Mouse (Mus musculus) ES-E14 (cell line): ENCODE data around the gene Pan2.
A peak's percentile ranks its signal among the peaks of the same experiment; 100 is the strongest.

ENCODE experiments used
- ZC3H11A ChIP-seq: IDR thresholded peaks from 2 replicates; pipeline ENCODE4 v1.6.1; 2012; ENCODE audit warnings: low read depth, mild to moderate bottlenecking, inconsistent platforms, low read length, borderline replicate concordance
- ZNF384 ChIP-seq: IDR thresholded peaks from 2 replicates; pipeline ENCODE4 v1.6.1; 2012; ENCODE audit warnings: low read depth, low read length, inconsistent platforms

- TF ChIP-seq ZNF384 = peak; percentile 82
- peak; percentile 9; the same call in 1 of the 2 replicates for TF ChIP-seq ZC3H11A
These were observed 19.2 kb upstream of the Pan2 start for GRCm38 (mm10) chr10:128283604-128284579.
